Mouse (Mus musculus) adrenal gland, postnatal 4 days (tissue): ENCODE measurements around the gene Gm9747. TPM values are rescaled to one million over a fixed set of nuclear protein-coding genes. Genes with fewer than 3 reads are reported as not detected.

ENCODE experiments used
- DNase-seq, 2 experiments: peaks; one replicate each; pipeline ENCODE4 v3.0.0; 2021 to 2022; ENCODE audit warnings: low spot score in 2 of 2, mixed read lengths in 2 of 2
- long read RNA-seq, 2 experiments: library from polyadenylated mRNA; stranded (forward); transcript quantifications; one replicate each; pipeline ENCODE4 v2.0.0; 2021
- total RNA-seq, 2 experiments: library from RNA; stranded (reverse); gene quantifications; 2 replicates each; pipeline ENCODE4 v1.2.3; 2021

The Gm9747 gene
- total RNA-seq: not detected
- long read RNA-seq, experiment 1: 0 reads
- long read RNA-seq, experiment 2, transcript Gm9747-201 (1 exons, 2,822 nt): major isoform, 5 of 5 reads
- long read RNA-seq, experiment 2, partial matches to known transcripts: 0 of 5 reads
- long read RNA-seq, experiment 2, other reads (novel, unspliced or antisense): 0 of 5 reads

DNA sequence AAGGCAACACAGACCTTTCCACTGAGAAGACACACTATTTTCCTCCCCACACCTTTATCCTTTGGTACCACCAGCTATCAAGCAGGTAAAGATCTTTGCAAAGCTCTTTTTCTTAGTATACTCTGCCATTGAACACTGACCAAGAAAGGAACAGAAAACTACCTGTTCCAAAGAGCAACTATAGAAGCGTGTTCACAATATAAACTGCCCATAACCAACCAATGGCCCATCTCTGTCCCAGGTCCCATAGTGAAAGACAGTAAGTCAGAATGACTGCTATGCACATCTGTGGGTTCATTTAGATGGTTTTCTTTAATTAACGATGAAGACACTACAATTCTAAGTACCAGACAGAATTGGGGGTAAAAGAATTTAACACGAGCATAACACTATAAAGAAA lies at the start of gene Gm9747:
Gm9747 (plus strand) TSS at position 301 of the 400 bp plus-strand sequence.
- no peak for DNase-seq

DNA sequence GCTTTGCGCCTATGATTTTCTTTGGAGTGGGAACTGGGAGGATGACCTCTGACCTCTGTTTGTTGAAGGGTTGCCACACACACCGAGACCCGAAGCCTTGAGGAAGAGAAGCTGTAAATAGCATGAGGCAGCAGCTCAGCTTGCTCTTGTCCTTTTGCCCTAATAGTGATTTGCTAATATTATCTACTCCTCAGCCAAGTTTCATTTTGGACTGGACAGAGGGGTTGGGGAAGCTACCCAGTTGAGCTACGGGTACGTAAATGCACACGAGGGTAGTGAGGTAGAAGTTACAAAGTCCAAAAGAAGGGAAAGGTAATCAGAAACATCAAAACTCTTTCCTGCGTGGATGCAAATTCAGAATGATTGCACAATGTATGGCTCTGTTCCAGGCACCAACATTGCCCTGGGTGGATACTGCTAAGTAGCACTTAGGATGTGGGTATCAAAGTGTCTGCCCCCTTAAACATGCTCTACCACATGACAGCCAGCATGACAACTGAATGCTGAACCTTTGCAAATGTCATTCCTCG lies 48.9 kb upstream of the Gm9747 start:
- no peak for DNase-seq

DNA sequence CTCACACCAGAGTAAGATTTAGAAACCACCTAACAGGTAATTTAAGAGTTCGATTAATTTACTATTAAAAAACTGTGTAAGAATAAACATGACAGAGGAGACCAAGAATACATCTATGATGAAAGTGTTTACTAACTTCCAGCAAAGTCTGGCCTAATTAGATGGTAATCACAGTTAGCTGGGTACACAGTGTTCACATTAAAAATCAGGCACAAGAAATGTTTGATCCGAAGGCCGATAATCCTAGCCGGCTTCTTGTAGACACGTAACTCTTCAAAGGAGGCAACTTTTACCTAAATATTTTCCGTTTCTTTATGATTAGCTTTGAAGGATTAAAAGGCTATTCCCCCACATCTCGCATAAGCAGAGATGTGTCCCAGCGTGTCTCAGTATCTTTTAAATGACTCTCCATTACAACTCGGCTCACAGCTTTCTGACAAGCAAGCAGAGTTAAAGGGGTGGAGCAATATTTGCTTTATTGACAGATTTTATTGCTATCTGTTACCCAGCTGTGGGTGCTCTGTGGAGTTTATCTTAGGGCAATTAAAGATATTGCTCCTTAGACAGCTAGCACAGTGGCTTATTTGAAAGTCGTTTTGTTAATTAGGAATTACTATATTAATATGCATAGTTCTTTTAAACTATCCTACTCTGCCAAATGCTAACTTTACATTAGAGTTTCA lies 44.2 kb upstream of the Gm9747 start:
- no peak for DNase-seq

DNA sequence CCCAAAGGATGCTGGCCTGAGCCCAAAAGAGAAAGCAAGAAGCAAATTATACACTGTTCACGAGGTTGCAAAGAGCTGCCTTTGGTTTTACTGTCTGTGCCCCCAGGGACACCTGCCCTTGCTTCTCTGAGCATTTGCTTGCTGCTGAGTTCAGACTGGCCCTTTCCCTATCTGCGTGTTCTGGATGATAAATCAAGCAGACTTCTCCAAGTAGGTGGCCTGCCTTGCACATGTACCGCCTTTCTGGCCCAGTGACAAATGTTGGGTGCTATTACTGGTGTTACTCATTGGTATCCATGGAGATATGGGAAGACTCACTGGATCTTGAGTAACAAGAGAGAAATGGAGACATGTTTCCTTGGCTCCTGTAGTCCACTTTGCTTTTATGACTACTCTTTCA lies 43.4 kb upstream of the Gm9747 start:
- peak; percentile 13 to 52 for DNase-seq

DNA sequence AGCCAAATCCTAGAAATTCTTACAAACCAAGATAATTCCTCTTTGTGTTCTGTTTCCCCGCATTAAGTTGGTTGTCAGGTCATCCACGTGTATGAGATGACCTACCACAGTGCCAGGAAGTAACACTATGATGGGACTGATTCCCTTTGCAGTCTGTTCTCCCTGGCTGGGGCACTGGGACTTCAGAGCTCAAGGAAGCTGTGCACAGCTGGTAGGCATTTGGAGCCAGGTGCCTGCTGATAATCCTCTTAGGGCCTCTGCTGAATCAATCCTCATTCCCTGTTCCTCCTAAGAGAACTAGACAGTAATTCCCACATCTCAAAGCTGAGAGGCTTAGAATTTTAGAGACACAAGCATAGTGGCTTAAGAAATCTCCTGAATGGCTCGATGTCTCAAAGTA lies 41.3 kb upstream of the Gm9747 start:
- DNase-seq: no peak

DNA sequence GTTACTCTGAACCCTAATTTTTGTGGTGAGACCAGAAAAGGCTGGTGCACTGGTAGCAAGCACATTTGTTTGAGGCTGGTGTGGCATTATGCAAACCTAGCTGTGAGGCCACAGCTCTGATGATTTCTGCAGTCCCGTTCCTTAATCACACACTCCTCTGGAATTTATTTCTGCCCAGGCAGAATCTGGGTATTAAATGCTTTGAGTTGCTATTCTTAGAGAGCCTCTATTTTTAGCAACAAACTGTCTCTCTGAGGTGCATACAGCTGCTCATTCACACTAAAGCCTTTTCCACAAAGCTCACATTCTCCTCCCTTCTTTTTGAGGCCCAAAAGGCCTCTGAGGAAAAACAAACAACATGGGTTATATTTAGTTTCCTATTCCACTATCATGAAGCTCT lies 33.0 kb upstream of the Gm9747 start:
- DNase-seq: no peak

DNA sequence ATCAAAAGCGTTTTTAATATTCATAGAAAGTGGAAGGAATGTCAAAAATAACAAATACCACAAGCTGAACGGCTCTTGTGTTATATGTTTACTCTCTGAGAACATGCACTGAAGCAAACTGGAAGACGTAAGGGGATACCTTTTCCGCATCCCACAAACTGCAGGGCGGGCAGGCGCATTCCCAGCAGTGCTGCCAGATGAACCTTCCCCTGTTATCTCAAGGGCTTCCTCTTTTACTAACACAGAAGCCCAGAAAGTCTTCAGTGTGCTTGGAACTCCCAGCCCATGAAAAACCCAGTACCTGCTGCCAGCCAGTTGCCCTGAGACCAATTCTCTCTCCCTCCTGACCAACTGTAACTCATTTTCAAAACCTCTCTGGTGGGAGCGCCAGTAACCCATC lies 32.3 kb upstream of the Gm9747 start:
- DNase-seq: no peak

DNA sequence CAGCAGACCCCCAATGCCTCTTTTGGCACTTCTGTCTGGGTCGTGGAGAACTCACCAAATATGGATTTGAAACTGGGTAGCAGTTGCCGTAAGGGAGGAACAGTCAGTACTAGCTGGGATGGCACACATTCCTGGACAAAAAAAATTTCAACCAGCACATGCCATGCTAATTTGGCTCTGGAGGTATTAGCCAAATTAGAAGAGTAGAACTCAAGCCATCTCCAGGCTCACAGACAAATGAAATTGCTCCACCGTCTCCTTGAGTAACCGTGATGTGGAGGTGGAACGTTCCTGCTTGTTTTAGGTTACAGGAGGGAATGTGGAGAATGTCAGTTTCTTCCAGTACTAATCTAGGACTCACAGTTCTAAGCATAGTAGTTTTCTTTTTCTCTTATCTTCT lies 25.4 kb upstream of the Gm9747 start:
- no peak for DNase-seq

DNA sequence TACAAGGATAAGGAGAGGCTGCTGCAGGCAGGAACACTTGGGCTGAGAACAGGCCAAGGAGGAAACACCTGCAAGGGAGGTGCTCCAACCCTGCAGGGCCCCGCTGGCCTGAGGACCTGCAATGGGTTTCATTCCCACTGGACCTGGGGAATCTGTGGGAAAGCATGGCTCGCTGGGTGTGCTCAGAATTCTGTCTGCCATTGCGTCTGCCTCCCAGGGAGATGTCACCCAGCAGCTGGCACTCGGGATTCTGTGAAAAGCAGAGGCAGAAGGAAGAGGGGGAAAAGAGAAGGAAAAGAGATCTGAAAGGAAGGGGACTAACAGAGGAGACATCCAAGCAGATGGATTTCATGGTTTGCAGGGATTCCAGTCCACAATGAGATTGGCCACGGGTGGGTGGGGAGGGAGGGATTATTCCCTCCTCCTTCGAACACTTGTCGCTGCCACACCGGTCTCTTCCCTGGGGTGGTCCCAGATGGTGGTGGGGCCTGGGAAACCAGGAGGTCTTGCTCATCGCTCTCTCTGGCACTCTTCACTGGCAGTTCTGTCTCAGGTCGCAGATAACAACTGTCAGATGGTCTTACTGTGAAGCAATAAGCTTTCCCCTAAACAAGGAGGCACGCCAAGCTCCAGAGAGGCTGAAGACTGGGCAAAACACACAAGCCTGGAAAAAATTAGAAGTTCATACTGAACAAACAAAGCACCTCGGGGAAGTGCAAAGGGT lies 12.1 kb upstream of the Gm9747 start:
- no peak for DNase-seq

DNA sequence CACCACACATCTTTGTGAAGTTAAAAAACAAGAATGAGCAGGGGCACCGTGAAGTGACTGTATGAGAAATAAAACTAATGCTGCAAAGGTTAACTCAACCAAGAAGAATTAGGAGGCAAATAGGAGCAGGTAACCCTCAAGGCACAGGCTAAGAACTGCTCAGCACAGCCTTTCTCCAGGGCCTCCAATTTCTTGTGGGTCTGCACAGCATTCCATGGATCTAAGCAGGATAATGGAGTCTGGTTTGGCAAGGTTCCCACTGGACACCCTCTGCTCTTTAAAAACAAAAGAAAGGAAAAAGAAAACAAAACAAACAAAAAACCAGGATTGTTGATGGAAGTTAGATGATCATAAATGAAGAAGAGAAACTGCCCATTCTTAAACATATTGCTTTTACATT lies 11.4 kb upstream of the Gm9747 start:
- DNase-seq: no peak

DNA sequence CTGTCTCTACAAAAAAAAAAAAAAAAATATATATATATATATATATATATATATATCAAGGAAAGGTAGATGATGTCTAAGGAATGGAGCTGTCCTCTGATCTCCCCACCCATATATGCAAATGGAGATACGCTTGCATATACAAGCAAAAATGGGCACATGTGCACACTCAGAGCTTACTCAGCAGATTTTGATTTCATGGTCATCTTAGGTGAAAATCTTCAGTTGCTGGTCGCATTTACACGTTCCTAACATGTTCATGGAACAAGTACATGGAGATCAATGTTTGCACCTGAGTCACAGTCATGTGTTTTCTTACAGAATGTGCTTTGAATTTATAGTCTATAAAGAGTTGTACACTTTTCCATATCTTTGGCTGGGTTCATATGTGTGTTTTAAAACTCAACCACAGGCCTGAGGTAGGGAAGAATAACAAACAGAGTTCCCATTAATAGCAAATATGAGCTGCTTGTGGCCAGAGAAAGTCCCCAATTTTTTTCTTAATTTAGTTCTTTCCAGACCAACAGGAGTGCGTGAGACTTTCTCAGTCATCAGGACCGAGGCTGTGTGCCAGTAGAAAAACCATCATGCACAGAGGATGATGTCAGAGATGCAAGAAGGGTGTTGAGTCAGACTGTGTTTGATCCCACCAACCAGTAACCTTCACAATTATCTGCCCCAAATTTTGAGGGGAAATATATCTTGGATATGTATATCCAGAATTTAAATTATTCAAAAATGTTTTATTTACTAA lies 9.7 kb upstream of the Gm9747 start:
- DNase-seq: no peak

DNA sequence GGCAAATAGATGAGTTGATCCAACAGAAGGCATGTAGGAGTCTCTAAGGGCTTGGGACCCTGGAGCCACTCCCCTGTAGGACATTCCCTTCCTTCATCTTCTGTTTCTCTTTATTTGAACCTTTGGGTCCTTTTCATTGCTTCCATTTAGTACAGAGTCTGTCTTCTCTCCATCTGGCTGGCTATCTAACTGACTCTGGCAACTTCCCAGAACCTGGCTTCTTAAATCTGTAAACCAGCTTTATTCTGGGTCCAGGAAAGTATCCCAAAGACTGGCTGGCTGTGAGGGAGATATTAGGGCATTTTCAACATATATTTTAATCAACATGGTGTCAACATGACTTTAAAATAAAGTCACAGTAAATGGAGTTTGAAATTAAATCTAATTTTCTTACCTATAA lies 4.1 kb upstream of the Gm9747 start:
- DNase-seq: no peak

DNA sequence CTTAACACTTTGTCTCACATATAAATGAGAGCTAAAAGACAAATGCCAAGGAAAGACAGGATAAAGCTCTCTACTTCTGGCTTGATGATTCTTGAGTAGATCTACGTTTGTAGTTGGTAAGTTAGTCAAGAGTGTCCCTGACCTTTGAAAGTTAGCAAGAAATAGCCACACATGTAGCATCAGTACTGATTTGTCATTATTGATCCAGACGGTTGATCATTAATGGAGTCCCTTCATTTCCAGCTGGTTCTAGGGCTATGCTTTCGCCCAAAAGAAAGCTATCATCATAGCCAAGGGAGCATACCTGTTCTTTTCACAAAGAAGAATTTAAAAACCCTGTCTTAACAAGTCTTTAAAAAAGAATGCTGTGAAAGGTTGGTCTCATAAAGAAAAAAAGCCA lies 1.7 kb downstream of the Gm9747 start:
- no peak for DNase-seq

DNA sequence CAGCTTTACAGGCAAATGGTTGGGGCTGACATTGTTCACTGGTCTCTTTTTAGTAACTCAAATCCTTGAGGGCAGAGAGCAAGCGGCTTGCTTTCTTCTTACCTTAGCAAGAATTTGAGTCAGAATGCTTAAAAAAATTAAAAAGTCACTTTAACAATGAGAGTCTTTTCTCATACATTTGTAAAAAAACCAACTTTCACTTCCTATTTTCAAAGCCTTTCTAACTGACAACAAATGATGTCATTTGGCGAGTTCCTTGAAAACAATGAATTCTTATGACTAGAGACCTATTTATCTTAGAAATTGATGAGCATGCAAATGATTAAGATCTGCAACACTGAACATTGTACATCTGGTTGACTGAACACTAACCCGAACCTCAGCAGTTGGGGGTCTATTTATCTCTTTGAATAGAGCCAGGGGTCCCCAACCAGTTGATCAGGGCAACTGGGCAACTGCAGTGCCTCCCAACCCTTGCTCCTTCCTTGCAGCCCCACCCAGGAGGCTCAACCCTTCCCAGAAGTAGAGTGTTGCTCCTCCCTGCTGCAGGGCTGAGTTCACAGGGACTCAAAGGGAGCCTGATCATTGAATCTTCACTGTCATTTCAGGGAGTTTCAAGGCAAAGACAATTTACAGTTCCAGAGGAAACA lies 2.7 kb downstream of the Gm9747 start:
- DNase-seq: no peak

DNA sequence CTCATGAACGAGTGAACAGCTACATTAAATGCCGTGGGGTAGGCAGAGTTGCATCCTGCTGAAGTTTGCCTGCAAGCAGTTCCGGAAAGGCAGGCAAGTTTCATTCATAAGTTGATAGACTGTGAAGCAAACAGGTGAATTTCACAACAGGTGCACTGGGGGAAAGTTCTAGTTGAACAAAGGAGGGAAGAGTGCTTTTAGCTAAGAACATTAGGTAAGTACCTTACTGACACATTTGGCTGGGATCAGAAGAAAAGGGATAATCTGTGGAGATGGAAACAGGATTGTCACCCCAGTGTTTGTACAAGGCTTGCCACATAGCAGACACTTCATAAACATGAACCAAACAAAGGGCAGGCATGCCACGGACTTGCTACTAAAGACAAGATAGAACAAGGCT lies 5.3 kb downstream of the Gm9747 start:
- DNase-seq: no peak

DNA sequence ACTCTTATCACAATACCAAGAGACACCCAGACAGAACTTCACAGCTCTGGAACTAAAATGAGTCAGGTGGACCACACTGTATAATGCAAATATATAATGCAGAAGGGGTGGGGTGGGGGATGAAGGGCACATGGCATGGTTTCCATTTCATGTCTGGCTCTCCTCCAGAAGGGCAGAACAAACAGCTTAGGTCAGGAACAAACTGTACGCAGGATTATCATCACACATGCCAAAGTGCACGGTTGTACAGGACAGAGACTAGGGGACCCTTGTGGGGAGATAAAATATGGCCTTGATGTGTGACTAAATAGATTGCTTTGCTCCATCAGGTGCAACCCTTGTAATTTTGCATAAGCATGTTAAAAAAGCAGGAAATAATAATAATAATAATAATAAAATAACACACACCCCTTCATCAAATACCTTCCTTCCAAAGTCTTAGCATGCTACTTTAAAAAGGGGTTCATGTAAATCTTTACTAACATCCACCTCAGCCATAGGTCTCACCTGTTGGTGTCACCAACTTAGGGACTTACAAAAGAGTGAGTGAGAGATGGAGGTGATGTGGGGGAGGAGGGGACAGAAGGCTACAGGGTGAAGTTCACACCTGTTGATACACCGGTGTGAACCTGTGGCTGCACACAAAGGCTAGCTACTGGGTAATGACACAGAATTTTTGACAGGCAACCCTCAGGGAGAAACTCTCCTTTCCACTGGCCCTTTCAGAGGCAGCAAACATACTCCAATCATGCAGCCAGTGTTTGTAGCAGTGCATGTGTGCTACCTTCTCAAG lies 6.7 kb downstream of the Gm9747 start:
- no peak for DNase-seq

DNA sequence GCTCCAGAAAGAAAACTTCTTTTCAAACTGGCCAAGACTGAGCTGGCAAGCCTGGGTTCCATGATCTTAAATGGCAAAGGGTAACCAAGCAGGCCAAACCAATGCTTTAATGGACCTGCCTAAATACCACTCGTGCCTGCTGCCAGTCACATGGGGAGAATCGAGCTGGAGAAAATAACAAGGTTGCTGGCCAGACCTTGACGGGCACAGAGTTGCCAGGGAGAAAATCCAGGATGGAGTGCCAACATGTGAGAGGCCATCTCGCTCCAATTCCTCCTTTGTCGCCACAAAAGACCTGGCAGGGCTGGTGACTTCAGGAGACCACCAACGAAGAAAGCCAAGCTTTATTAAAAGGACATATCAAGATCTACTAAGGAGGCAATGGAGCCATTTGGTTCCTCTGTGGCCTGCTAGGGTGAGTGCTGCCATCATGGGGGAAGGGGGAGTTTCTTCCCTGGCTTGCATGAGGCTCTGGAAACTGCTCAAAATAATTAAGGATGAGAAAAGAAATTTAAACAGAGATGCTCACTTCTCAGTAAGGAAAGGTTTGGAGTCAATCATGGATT lies 10.4 kb downstream of the Gm9747 start:
- no peak for DNase-seq

DNA sequence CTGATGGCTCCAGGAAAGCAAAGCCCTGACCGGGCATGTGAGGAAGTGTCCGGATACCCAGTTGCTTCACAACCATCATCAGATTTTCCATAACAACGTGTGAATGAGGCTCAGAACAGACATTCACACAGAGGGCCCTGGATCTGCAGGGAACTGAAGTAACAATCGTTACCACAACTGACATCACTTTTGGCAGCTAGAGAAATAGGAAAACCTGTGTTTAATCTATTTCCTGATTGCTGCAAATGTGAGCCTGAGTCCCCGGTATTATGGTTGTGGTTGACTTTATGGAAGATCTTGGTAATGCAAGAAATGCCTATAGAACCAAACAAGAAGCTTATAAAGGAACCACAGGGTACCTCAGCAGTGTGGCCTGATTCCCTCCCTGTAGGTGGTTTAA lies 12.1 kb downstream of the Gm9747 start:
- DNase-seq: no peak

DNA sequence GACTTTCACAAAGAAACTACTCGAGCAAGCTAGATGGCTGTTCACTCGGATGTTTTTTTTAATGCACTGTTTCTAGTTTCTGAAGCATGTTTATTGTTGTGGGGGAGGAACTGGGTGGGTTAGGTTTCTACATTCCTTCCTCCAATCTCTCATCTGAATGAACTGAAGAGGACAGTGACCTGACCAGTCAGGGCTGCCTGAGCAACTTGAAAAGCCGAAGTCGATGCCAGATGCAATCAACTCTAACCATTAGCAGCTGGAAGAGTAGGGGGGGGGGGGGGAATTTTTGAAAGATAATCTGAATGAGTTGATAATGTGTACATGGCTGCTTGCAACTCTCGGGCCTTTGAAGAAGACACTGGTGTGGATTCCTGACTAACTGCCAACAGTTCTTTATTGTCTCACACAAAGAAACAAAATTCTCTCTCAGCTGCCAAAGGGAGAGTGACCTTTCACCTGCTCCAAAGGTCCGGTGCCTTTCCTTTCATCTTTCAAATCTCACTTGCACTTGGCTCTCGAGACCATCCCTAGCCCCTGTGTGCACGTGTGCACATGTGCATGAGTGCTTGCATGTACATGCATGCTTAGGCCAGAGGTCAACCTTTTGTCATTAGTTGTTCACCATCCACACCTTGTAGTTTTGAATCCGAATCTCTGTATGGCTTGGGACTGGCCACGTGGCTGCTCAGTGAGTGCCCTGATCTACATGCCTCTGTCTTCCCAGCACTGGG lies 14.5 kb downstream of the Gm9747 start:
- DNase-seq: no peak
